Mouse (Mus musculus) G1E (cell line): ENCODE results near the gene Sox30.

Experiments
- CTCF ChIP-seq: IDR thresholded peaks from 2 replicates; pipeline ENCODE4 v1.5.1; 2012; ENCODE audit warnings: low read depth, low read length, inconsistent platforms, mixed read lengths
- TAL1 ChIP-seq: conservative IDR thresholded peaks from 2 replicates; pipeline ENCODE4 v1.6.1; 2012; ENCODE audit warnings: low read depth, low read length, inconsistent platforms, mixed read lengths

DNA sequence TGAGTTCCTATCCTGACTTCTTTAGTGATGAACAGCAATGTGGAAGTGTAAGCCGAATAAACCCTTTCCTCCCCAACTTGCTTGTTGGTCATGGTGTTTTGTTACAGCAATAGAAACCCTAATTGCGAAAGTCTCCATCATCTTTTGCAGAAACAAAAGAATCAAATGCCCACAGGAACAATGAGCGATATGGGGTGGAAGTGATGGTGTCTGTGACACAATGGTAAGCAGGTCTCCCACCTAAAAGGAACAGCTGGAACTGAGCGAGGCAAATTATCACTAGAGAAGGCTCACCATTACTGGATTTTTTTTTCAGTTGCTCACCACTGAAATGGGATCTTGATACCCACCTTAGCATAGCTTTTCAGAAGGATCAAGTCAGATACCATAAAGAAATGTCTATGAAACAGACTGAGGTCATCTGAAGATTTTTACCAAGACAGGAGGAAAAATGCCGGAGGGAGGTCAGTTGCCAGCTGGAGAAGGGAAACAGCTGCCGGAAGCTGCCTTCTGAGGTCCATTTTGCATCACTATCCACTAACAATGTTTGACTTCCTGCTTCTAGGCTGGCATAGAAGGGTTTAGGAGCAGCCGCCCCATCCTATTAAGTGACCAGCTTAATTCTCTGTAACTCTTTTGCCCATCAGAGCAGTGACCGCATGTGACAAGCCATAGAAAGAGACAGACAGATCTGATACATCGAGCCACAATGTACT lies 60.9 kb downstream of the Sox30 start:
- TF ChIP-seq CTCF (no peak), TAL1 (no peak)
